Mouse (Mus musculus) neutrophil, adult 59 days (primary cell): ENCODE measurements around the gene D430042O09Rik. TPM values are rescaled to one million over a fixed set of nuclear protein-coding genes. Genes with fewer than 3 reads are reported as not detected.

Source experiments
- total RNA-seq, 2 experiments: library from RNA; stranded (reverse); gene quantifications; 1 replicate in 1 of 2; 2 replicates in 1 of 2; pipeline ENCODE4 v1.2.4; 2023

The D430042O09Rik gene
- 10 to 100 TPM; 18.8 to 22.1 TPM for total RNA-seq

GRCm38 (mm10) chr7:125707593-125708022 is at the start of gene D430042O09Rik, which contains the start of gene Gtf3c1:
Gene D430042O09Rik (plus strand): TSS chr7:125707888.
Gene Gtf3c1 (minus strand): TSS chr7:125707780.

Other genes with a start within 250 kb of the D430042O09Rik start
- gene Nsmce1, start 216.3 kb upstream of the D430042O09Rik start, total RNA-seq, result 10 to 100 TPM; 19.5 to 24.0 TPM
- gene Il4ra, start 155.8 kb upstream of the D430042O09Rik start, total RNA-seq, result 10 to 100 TPM; 41.1 to 44.5 TPM
- gene Il21r, start 104.5 kb upstream of the D430042O09Rik start, total RNA-seq, result 1 to 10 TPM; 1.3 to 2.6 TPM
- gene Gtf3c1, start 108 bp upstream of the D430042O09Rik start, total RNA-seq, result 10 to 100 TPM; 35.2 to 37.3 TPM